Mouse (Mus musculus) regulatory T cell (primary cell): ENCODE measurements around the gene Tango6.
"Not testable (repeated sequence)": the region's sequence is repeated elsewhere in the genome, so short reads cannot be mapped to it uniquely, and the experiment has no call there.

ENCODE experiments used
- in situ Hi-C: fragments of 300-600 bp; cut with MboI, MseI; formaldehyde crosslinking; loops from one replicate; pipeline ENCODE4 v1.15.1; 2025; ENCODE audit warnings: high pct_unique_total_duplicates

Tango6 gene

GRCm38 (mm10) chr8:106870537-106871327, 187.9 kb downstream of the Tango6 start:
- in situ Hi-C loops = loop anchor here (25.0 kb wide), 1 partner anchor 1067 kb away; the partner anchor contains the start of gene Zfhx3

DNA sequence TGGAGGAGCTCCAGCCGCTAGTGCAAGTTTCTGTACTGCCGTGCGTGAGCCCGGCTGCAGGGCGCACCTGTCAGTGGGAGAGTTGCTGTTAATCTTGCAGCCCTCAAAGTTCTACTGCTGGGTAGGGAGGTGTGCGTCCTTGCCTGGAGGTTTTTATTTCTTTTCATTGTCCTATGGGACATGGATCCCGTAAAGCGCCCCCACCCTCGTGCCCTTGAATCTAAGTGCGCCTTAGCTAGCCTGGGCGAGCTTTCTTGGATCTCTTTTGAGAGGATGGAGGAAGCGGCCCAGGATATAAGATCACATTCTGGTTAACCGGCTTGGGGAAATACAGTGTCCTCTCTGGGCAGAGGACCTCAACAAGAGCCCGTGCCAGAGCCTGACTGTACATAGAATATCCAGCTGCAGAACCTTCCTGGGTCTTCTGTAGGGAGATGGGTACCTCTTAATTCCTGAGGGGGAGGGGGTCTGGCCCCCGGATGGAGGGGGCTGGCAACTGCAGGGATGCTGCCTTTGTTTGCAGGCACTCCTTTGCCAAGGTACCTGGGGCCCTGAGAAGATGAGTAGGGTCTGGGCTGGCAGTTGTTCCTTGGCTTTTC, 188.6 kb downstream of the Tango6 start:
- in situ Hi-C loops = loop anchor here (25.0 kb wide), 1 partner anchor 1066 kb away; the partner anchor contains the start of gene Zfhx3

- in situ Hi-C loops = loop anchor here (25.0 kb wide), 1 partner anchor 1065 kb away; the partner anchor contains the start of gene Zfhx3
These were observed 189.1 kb downstream of the Tango6 start for GRCm38 (mm10) chr8:106871931-106872371.

DNA sequence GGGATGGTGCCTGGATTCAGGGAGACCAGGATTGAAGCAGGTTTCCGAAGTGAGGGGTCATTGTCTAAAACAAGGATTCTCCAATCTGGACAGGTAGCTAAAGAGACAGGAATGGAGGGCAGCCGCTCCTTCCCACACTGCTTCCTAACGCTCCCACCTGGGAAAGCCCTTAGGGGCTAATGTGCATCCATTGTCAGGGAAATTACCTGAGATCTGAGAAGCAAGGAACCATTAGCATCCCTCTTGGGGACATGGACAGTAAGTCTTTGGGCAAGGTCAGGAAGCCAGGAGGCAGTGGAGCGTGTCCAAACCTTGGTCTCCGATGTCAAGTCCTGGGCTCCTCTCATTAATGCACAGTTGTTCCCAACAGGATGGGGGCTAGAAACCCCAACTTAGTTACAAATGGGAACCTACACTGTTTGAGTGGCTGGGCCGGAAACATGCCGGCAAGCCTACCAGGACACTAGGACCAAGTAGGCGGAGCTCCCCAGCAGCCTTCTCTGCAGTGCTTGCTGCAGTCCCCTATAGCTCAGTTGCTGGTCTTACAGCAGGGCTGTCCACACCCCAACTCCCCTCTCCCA, 189.7 kb downstream of the Tango6 start:
- in situ Hi-C loops = loop anchor here (25.0 kb wide), 1 partner anchor 1065 kb away; the partner anchor contains the start of gene Zfhx3

DNA sequence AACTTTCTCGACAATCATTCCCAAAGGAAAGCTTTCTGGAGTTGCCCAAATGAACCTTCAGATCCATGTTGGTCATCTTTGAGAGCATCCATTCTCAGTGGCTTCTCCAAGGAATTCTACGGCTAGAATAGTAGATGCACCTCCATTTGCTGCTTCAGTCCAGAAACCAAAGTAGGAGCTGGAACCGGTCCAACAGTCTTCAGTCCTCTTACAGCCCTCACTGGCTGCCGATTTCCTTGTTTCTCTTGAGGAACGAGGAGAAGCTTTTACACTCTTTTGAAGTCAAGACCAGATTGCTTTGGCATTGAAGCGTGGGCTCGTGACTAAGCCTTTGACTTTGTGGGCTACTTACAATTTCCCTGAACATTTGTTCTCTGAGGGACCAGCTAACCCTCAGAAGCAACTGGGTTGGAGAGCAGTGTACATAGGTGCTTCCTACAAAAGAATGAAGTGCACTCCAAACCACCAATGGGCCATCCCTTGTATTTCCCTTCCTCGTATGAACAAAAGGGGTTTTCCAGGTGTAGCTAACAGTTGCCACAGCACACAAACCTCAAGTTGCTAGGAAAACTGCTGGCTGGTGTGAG, 197.3 kb downstream of the Tango6 start:
- in situ Hi-C loops = no loop called here

DNA sequence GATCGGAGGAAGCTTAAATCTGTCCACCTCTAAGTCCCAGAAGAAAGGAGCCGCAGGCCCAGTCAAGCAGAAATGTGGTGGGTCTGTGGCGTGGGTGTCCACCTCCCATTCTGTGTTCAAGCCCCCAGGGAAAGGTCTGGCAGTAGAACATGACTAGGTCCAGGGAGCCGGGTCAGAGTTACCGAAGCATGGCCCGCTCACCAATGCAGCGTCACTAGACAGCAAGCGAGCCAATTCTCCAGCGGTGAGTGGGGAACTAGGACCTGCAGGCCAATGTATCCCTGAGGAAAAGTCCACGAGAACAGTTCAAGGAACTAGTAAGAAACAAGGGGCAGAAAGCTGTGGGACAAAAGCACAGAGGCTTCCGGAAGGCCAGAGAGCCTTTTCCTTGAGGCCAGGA, 201.2 kb downstream of the Tango6 start:
- in situ Hi-C loops = not testable (repeated sequence)

GRCm38 (mm10) chr8:106884826-106885400, 202.0 kb downstream of the Tango6 start:
- in situ Hi-C loops = loop anchor here (5.0 kb wide), 1 partner anchor 198 kb away; no protein-coding TSS in a partner anchor

- in situ Hi-C loops = loop anchor here (5.0 kb wide), 1 partner anchor 200 kb away; no protein-coding TSS in a partner anchor
These were observed 204.7 kb downstream of the Tango6 start for GRCm38 (mm10) chr8:106887336-106888189.

DNA sequence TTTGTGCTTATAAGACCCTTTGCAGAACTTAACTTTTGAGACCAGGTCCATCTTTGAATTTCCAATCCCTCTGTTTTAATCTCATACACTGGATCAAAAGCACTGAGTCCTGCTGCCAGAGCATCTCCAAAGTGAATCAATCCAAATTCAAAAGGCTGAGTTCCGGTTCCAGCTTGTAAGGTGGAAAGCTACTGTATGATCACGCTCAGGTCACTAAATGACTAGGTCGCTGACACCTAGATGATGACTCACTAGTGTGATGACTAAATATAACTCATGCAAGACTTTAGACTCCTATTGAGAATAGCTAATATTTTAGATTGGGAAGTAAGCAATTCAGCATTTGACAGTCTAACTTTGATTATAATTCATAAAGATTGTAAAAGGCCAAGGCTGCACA, 205.9 kb downstream of the Tango6 start:
- in situ Hi-C loops = loop anchor here (5.0 kb wide), 1 partner anchor 202 kb away; no protein-coding TSS in a partner anchor

- in situ Hi-C loops = loop anchor here (10.0 kb wide), 1 partner anchor 262 kb away; the partner anchor contains the start of gene Cyb5b
These were observed 209.4 kb downstream of the Tango6 start for GRCm38 (mm10) chr8:106892210-106892805.

DNA sequence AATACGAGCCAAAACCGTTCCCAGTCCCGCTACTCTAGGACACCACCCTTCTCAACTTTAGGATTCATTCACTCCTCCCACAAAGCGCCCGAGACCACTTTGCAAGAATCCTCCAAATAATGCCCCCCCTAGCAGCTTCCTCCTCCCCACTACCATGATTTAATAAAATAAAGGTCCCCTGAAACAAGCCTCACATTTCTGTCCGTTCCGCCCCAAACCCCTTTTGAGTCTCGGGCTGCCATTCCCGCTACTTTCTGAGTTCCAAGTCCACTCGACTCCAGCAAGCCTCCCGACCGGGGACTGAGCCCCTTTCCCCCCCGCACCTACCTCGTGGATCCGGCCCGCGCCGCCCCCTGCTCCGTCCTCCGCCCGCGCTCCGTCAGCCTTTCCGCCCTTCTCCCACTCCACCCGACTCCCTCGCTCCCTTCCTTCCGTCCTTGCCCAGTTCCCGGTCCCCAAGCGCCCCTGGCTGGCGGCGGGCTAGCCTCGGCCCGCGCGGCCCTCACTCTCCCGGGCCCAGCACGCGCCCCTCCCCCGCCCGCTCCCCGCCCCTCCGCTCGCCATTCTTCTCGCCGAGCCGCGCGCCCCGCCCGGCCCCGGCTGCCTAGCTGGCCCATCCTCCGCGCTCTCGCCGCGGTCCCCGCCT, 210.1 kb downstream of the Tango6 start:
- in situ Hi-C loops = loop anchor here (10.0 kb wide), 1 partner anchor 262 kb away; the partner anchor contains the start of gene Cyb5b

GRCm38 (mm10) chr8:106893481-106894156, 210.8 kb downstream of the Tango6 start, which contains the start of gene Utp4:
Utp4 (plus strand) TSS chr8:106893636.
- in situ Hi-C loops = loop anchor here (10.0 kb wide), 1 partner anchor 261 kb away; the partner anchor contains the start of gene Cyb5b

GRCm38 (mm10) chr8:106899473-106899872, 216.6 kb downstream of the Tango6 start:
- in situ Hi-C loops = loop anchor here (10.0 kb wide), 1 partner anchor 255 kb away; the partner anchor contains the start of gene Cyb5b
